Mouse (Mus musculus) CH12.LX (cell line): Measurements from ENCODE around the gene Dhdds. TPM values are rescaled to one million over a fixed set of nuclear protein-coding genes. Genes with fewer than 3 reads are reported as not detected.

Experiments used
- DNase-seq: peaks from one replicate; pipeline ENCODE4 v3.0.0-alpha.2; 2013; ENCODE audit errors: extremely low read depth
- H3K27ac ChIP-seq: 2 replicates; pipeline ENCODE4 v1.5.1; 2012; ENCODE audit warnings: low read depth, mild to moderate bottlenecking, control low read depth, moderate library complexity; ENCODE audit not compliant: insufficient read depth
- H3K27me3 ChIP-seq: replicated peaks from 2 replicates; pipeline ENCODE3; 2012; ENCODE audit warnings: inconsistent platforms
- H3K36me3 ChIP-seq, 2 experiments: replicated peaks in 1 of 2; 2 replicates each; pipeline versions ENCODE3 to v1.6.1; 2012; ENCODE audit warnings: inconsistent platforms in 1 of 2, low read length in 1 of 2, mild to moderate bottlenecking in 1 of 2, mixed read lengths in 1 of 2, moderate library complexity in 1 of 2; ENCODE audit not compliant: control insufficient read depth in 1 of 2, insufficient read depth in 1 of 2
- H3K4me1 ChIP-seq, 2 experiments: 2 replicates each; pipeline ENCODE4 v1.6.1; 2012; ENCODE audit warnings: inconsistent platforms in 1 of 2, moderate library complexity in 1 of 2; ENCODE audit not compliant: insufficient read depth in 2 of 2, control insufficient read depth in 1 of 2
- H3K4me2 ChIP-seq: 2 replicates; pipeline ENCODE4 v1.6.1; 2012; ENCODE audit warnings: low read depth, mild to moderate bottlenecking, control low read depth; ENCODE audit not compliant: poor library complexity, insufficient read depth, severe bottlenecking
- H3K4me3 ChIP-seq, 3 experiments: fragments of 150-350 bp in 1 of 3; sonication (generic) in 1 of 3; replicated peaks in 1 of 3; 2 replicates each; pipeline versions ENCODE3 to v1.5.1; 2011 to 2012; ENCODE audit warnings: low read depth in 2 of 3, low read length in 2 of 3, mild to moderate bottlenecking in 2 of 3, moderate library complexity in 2 of 3, control low read depth in 1 of 3, improper control_type of control experiment in 1 of 3, inconsistent platforms in 1 of 3, mixed read lengths in 1 of 3; ENCODE audit not compliant: poor library complexity in 1 of 3
- H3K79me2 ChIP-seq: replicated peaks from 2 replicates; pipeline ENCODE4 v1.6.1; 2012; ENCODE audit warnings: mild to moderate bottlenecking, moderate library complexity; ENCODE audit not compliant: control insufficient read depth, poor library complexity, insufficient read depth, severe bottlenecking; ENCODE audit errors: extremely low read depth
- H3K9ac ChIP-seq: 2 replicates; pipeline ENCODE4 v1.6.1; 2012; ENCODE audit warnings: low read depth, mild to moderate bottlenecking, control low read depth, moderate library complexity; ENCODE audit not compliant: insufficient read depth
- H3K9me3 ChIP-seq: replicated peaks from 2 replicates; pipeline ENCODE3; 2012; ENCODE audit warnings: low read length, inconsistent platforms, mixed read lengths
- BHLHE40 ChIP-seq: IDR thresholded peaks from 2 replicates; pipeline ENCODE4 v1.6.1; 2011; ENCODE audit warnings: mild to moderate bottlenecking, low read depth, low read length, improper control_type of control experiment
- CHD1 ChIP-seq: IDR thresholded peaks from 2 replicates; pipeline ENCODE4 v1.6.1; 2012; ENCODE audit warnings: low read depth, low read length, improper control_type of control experiment, inconsistent platforms
- CTCF ChIP-seq, 2 experiments: IDR thresholded peaks in 1 of 2; conservative IDR thresholded peaks in 1 of 2; 2 replicates each; pipeline ENCODE4 v1.5.1; 2011 to 2012; ENCODE audit warnings: low read depth in 2 of 2, low read length in 2 of 2, improper control_type of control experiment in 1 of 2, inconsistent platforms in 1 of 2, mild to moderate bottlenecking in 1 of 2, moderate library complexity in 1 of 2
- ETS1 ChIP-seq: conservative IDR thresholded peaks from 2 replicates; pipeline ENCODE4 v1.6.1; 2012; ENCODE audit warnings: low read depth, mild to moderate bottlenecking, inconsistent platforms, low read length, improper control_type of control experiment, moderate library complexity
- HCFC1 ChIP-seq: IDR thresholded peaks from 2 replicates; pipeline ENCODE4 v1.6.1; 2012; ENCODE audit warnings: low read depth, mild to moderate bottlenecking, inconsistent platforms, low read length, improper control_type of control experiment
- IRF4 ChIP-seq: IDR thresholded peaks from 2 replicates; pipeline ENCODE4 v1.6.1; 2014; ENCODE audit warnings: low read depth, mild to moderate bottlenecking, inconsistent platforms, low read length, improper control_type of control experiment
- JUND ChIP-seq: conservative IDR thresholded peaks from 2 replicates; pipeline ENCODE4 v1.6.1; 2011; ENCODE audit warnings: low read depth, low read length, improper control_type of control experiment
- KAT2A ChIP-seq: IDR thresholded peaks from 2 replicates; pipeline ENCODE4 v1.6.1; 2012; ENCODE audit warnings: low read length, improper control_type of control experiment, inconsistent platforms; ENCODE audit not compliant: insufficient replicate concordance
- MAFK ChIP-seq: IDR thresholded peaks from 2 replicates; pipeline ENCODE4 v1.6.1; 2011; ENCODE audit warnings: low read length, improper control_type of control experiment; ENCODE audit not compliant: insufficient replicate concordance
- MAX ChIP-seq: IDR thresholded peaks from 2 replicates; pipeline ENCODE4 v1.6.1; 2011; ENCODE audit warnings: low read length, improper control_type of control experiment
- MAZ ChIP-seq: IDR thresholded peaks from 2 replicates; pipeline ENCODE4 v1.6.1; 2012; ENCODE audit warnings: low read depth, mild to moderate bottlenecking, inconsistent platforms, low read length, improper control_type of control experiment, moderate library complexity
- MYC ChIP-seq: IDR thresholded peaks from 2 replicates; pipeline ENCODE4 v1.6.1; 2011; ENCODE audit warnings: low read depth, mild to moderate bottlenecking, improper control_type of control experiment, low read length
- PAX5 ChIP-seq: IDR thresholded peaks from 2 replicates; pipeline ENCODE4 v1.6.1; 2012; ENCODE audit warnings: low read length, inconsistent platforms, mixed read lengths
- POLR2A ChIP-seq: IDR thresholded peaks from 2 replicates; pipeline ENCODE4 v1.6.1; 2011; ENCODE audit warnings: low read depth, mild to moderate bottlenecking, improper control_type of control experiment, low read length
- RAD21 ChIP-seq: IDR thresholded peaks from 2 replicates; pipeline ENCODE4 v1.6.1; 2011; ENCODE audit warnings: low read depth, mild to moderate bottlenecking, low read length, improper control_type of control experiment, moderate library complexity
- RCOR1 ChIP-seq: conservative IDR thresholded peaks from 2 replicates; pipeline ENCODE4 v1.6.1; 2012; ENCODE audit warnings: low read depth, mild to moderate bottlenecking, inconsistent platforms, low read length, improper control_type of control experiment
- SIN3A ChIP-seq: IDR thresholded peaks from 2 replicates; pipeline ENCODE4 v1.6.1; 2012; ENCODE audit warnings: low read length, improper control_type of control experiment, inconsistent platforms
- TCF12 ChIP-seq: IDR thresholded peaks from 2 replicates; pipeline ENCODE4 v1.6.1; 2014; ENCODE audit warnings: low read depth, mild to moderate bottlenecking, inconsistent platforms, low read length, improper control_type of control experiment
- UBTF ChIP-seq: IDR thresholded peaks from 2 replicates; pipeline ENCODE4 v1.6.1; 2012; ENCODE audit warnings: low read depth, mild to moderate bottlenecking, inconsistent platforms, low read length, improper control_type of control experiment, moderate library complexity
- ZMIZ1 ChIP-seq: IDR thresholded peaks from 2 replicates; pipeline ENCODE4 v1.6.1; 2012; ENCODE audit warnings: low read depth, mild to moderate bottlenecking, inconsistent platforms, low read length, improper control_type of control experiment
- ZNF384 ChIP-seq: IDR thresholded peaks from 2 replicates; pipeline ENCODE4 v1.6.1; 2012; ENCODE audit warnings: low read depth, low read length, improper control_type of control experiment, inconsistent platforms
- dilution Hi-C: fragments of 300-500 bp; cut with MboI; formaldehyde crosslinking; loops from 2 replicates; pipeline ENCODE4 v1.14.3; 2020; ENCODE audit warnings: low sequenced_read_pairs; ENCODE audit not compliant: extremely low pct_unique_long_range_greater_than_20kb, extremely low pct_ligation_motif_present
- in situ Hi-C: fragments of 300-500 bp; cut with MboI; formaldehyde crosslinking; loops from 3 replicates; pipeline ENCODE4 v1.14.3; 2019; ENCODE audit warnings: low sequenced_read_pairs, low pct_ligation_motif_present, low pct_unique_long_range_greater_than_20kb, mixed read lengths
- polyA plus RNA-seq: library from polyadenylated mRNA; unstranded; fragments of >175 nt; gene quantifications from 2 replicates; pipeline ENCODE4 v1.2.1, GENCODE M21; 2012; ENCODE audit warnings: low read depth; ENCODE audit not compliant: insufficient read length
- total RNA-seq, 2 experiments: library from RNA; depleted of rRNA; stranded (reverse); fragments of 300-350 nt in 1 of 2; fragments of >200 nt in 1 of 2; gene quantifications; 2 replicates each; pipeline ENCODE4 v1.2.3; 2012 to 2014

Gene Dhdds
- total and polyA plus RNA-seq, 3 experiments, result 12.9 to 33.1 (median 29.4) TPM

- dilution Hi-C loops, result no loop called here
- peaks cover 61 to 81% of the 10 kb centered on the region in 2 experiments for H3K36me3 ChIP-seq
- H3K4me2 ChIP-seq, result no peak overlapping the region
- peaks cover 6% of the 10 kb centered on the region for H3K79me2 ChIP-seq
- DNase-seq, result no peak
- no peaks in the 10 kb centered on the region for H3K9me3 ChIP-seq
- no peak overlapping the region for H3K27ac ChIP-seq
- TF ChIP-seq JUND (no peak), PAX5 (no peak), POLR2A (no peak), CTCF (conservative IDR thresholded peaks at IDR 0.05 in 1 of 2, IDR thresholded peaks at IDR 0.05 in 1 of 2; ENCODE audit: low read depth in 2 of 2, low read length in 2 of 2) (no peak), ETS1 (no peak)
- TF ChIP-seq, all 38 proteins: peak for 0
- H3K4me1 ChIP-seq, result peaks cover 8 to 23% of the 10 kb centered on the region in 2 experiments
- in situ Hi-C loops, result no loop called here
- H3K27me3 ChIP-seq, result no peaks in the 10 kb centered on the region
- H3K9ac ChIP-seq, result no peak overlapping the region
- no peak overlapping the region for H3K4me3 ChIP-seq
Observed at GRCm38 (mm10) chr4:133994697-133995096, 6.0 kb downstream of the Dhdds start.

GRCm38 (mm10) chr4:133991087-133991660 is 9.5 kb downstream of the Dhdds start:
- dilution Hi-C loops, result no loop called here
- Histone ChIP-seq H3K9ac (no peak overlapping the region), H3K36me3 (peaks cover 68 to 83% of the 10 kb centered on the region in 2 experiments), H3K4me2 (no peak overlapping the region), H3K4me3 (no peak overlapping the region), H3K27me3 (no peaks in the 10 kb centered on the region), H3K79me2 (no peaks in the 10 kb centered on the region), H3K27ac (no peak overlapping the region; the same call in 1 of the 2 replicates), H3K9me3 (no peaks in the 10 kb centered on the region), H3K4me1 (peaks cover 8 to 18% of the 10 kb centered on the region in 2 experiments)
- TF ChIP-seq MAX (no peak), IRF4 (no peak), PAX5 (no peak), HCFC1 (no peak), SIN3A (no peak), MAFK (no peak), JUND (no peak), KAT2A (no peak), MYC (no peak), BHLHE40 (0 out of 2 replicates have a peak, but pooled peaks have one; percentile 51), MAZ (0 out of 2 replicates have a peak, but pooled peaks have one; percentile 39), ZNF384 (no peak), CHD1 (0 out of 2 replicates have a peak, but pooled peaks have one; percentile 48), TCF12 (no peak), ZMIZ1 (no peak), POLR2A (no peak), RAD21 (no peak), UBTF (no peak), RCOR1 (no peak)
- peak; percentile 57 for DNase-seq
- in situ Hi-C loops, result no loop called here
